Mouse (Mus musculus): ENCODE data around the gene Slc15a1. TPM values are rescaled to one million over a fixed set of nuclear protein-coding genes. Genes with fewer than 3 reads are reported as not detected.

Gene Slc15a1
- polyA plus RNA-seq, 1 experiment from 2014 or later = not detected

GRCm38 (mm10) chr14:121464318-121464717 is 40.7 kb downstream of the Slc15a1 start:
- no peak overlapping the region for H3K27ac ChIP-seq (ENCODE audit: low read depth, low read length)
- no peak overlapping the region for H3K9ac ChIP-seq (ENCODE audit: low read depth, low read length)
- H3K4me1 ChIP-seq (replicated peaks; ENCODE audit: control insufficient read depth, insufficient read depth, low read length) = no peaks in the 10 kb centered on the region
- no peak overlapping the region for H3K4me2 ChIP-seq
- ATAC-seq (replicated peaks; ENCODE audit: low FRiP score) = no peak
- H3K27me3 ChIP-seq (replicated peaks; ENCODE audit: control insufficient read depth, insufficient read depth, low read length) = no peaks in the 10 kb centered on the region
- no peak overlapping the region for H3K4me3 ChIP-seq (ENCODE audit: low read depth, low read length)
- 78% methylated on average over 2 of the region's 2 CpGs for WGBS
- no peak for DNase-seq (ENCODE audit: low spot score)
- no peaks in the 10 kb centered on the region for H3K9me3 ChIP-seq (ENCODE audit: control insufficient read depth, low read length)
- H3K36me3 ChIP-seq (ENCODE audit: control insufficient read depth, insufficient read depth, low read length) = no peaks in the 10 kb centered on the region

- H3K27me3 ChIP-seq (replicated peaks; ENCODE audit: control insufficient read depth, insufficient read depth, low read length) = no peaks in the 10 kb centered on the region
- H3K36me3 ChIP-seq (ENCODE audit: control insufficient read depth, insufficient read depth, low read length) = no peaks in the 10 kb centered on the region
- no peak overlapping the region for H3K4me2 ChIP-seq
- H3K9ac ChIP-seq (ENCODE audit: low read depth, low read length) = no peak overlapping the region
- no peak overlapping the region for H3K27ac ChIP-seq (ENCODE audit: low read depth, low read length)
- no peaks in the 10 kb centered on the region for H3K4me1 ChIP-seq (replicated peaks; ENCODE audit: control insufficient read depth, insufficient read depth, low read length)
- no peaks in the 10 kb centered on the region for H3K9me3 ChIP-seq (ENCODE audit: control insufficient read depth, low read length)
- no peak overlapping the region for H3K4me3 ChIP-seq (ENCODE audit: low read depth, low read length)
- 76% methylated on average over 5 of the region's 5 CpGs for WGBS
- no peak for ATAC-seq (replicated peaks; ENCODE audit: low FRiP score)
- DNase-seq (ENCODE audit: low spot score) = no peak
These were observed 42.3 kb downstream of the Slc15a1 start for GRCm38 (mm10) chr14:121462756-121463155.

- H3K27ac ChIP-seq (ENCODE audit: low read depth, low read length) = no peak overlapping the region
- no peak overlapping the region for H3K9ac ChIP-seq (ENCODE audit: low read depth, low read length)
- ATAC-seq (replicated peaks; ENCODE audit: low FRiP score) (no peak), DNase-seq (ENCODE audit: low spot score) (no peak)
- no peak overlapping the region for H3K4me3 ChIP-seq (ENCODE audit: low read depth, low read length)
- H3K4me1 ChIP-seq (replicated peaks; ENCODE audit: control insufficient read depth, insufficient read depth, low read length) = no peaks in the 10 kb centered on the region
- H3K36me3 ChIP-seq (ENCODE audit: control insufficient read depth, insufficient read depth, low read length) = no peaks in the 10 kb centered on the region
- no peak overlapping the region for H3K4me2 ChIP-seq
- no peaks in the 10 kb centered on the region for H3K9me3 ChIP-seq (ENCODE audit: control insufficient read depth, low read length)
- H3K27me3 ChIP-seq (replicated peaks; ENCODE audit: control insufficient read depth, insufficient read depth, low read length) = no peaks in the 10 kb centered on the region
- 66% methylated on average over 3 of the region's 3 CpGs for WGBS
These were observed 44.1 kb downstream of the Slc15a1 start for GRCm38 (mm10) chr14:121460966-121461365.

- no peaks in the 10 kb centered on the region for H3K9me3 ChIP-seq (ENCODE audit: control insufficient read depth, low read length)
- no peak overlapping the region for H3K9ac ChIP-seq (ENCODE audit: low read depth, low read length)
- no peak for ATAC-seq (replicated peaks; ENCODE audit: low FRiP score)
- H3K4me2 ChIP-seq = no peak overlapping the region
- no peaks in the 10 kb centered on the region for H3K36me3 ChIP-seq (ENCODE audit: control insufficient read depth, insufficient read depth, low read length)
- no peak overlapping the region for H3K4me3 ChIP-seq (ENCODE audit: low read depth, low read length)
- no peak overlapping the region for H3K27ac ChIP-seq (ENCODE audit: low read depth, low read length)
- no peaks in the 10 kb centered on the region for H3K4me1 ChIP-seq (replicated peaks; ENCODE audit: control insufficient read depth, insufficient read depth, low read length)
- no peaks in the 10 kb centered on the region for H3K27me3 ChIP-seq (replicated peaks; ENCODE audit: control insufficient read depth, insufficient read depth, low read length)
- 70% methylated on average over 1 of the region's 1 CpGs for WGBS
- DNase-seq (ENCODE audit: low spot score) = no peak
These were observed 46.5 kb downstream of the Slc15a1 start for GRCm38 (mm10) chr14:121458521-121458920.

- Histone ChIP-seq H3K4me2 (no peak overlapping the region), H3K4me3 (ENCODE audit: low read depth, low read length) (no peak overlapping the region), H3K27ac (ENCODE audit: low read depth, low read length) (no peak overlapping the region), H3K36me3 (ENCODE audit: control insufficient read depth, insufficient read depth, low read length) (no peaks in the 10 kb centered on the region), H3K9me3 (ENCODE audit: control insufficient read depth, low read length) (no peaks in the 10 kb centered on the region), H3K4me1 (replicated peaks; ENCODE audit: control insufficient read depth, insufficient read depth, low read length) (no peaks in the 10 kb centered on the region), H3K9ac (ENCODE audit: low read depth, low read length) (no peak overlapping the region), H3K27me3 (replicated peaks; ENCODE audit: control insufficient read depth, insufficient read depth, low read length) (no peaks in the 10 kb centered on the region)
- no peak for ATAC-seq (replicated peaks; ENCODE audit: low FRiP score)
- 72% methylated on average over 6 of the region's 6 CpGs for WGBS
- no peak for DNase-seq (ENCODE audit: low spot score)
These were observed 47.5 kb downstream of the Slc15a1 start for GRCm38 (mm10) chr14:121457536-121457935.

GRCm38 (mm10) chr14:121456416-121457285 is 48.4 kb downstream of the Slc15a1 start:
- no peak overlapping the region for H3K4me2 ChIP-seq
- no peaks in the 10 kb centered on the region for H3K4me1 ChIP-seq (replicated peaks; ENCODE audit: control insufficient read depth, insufficient read depth, low read length)
- no peaks in the 10 kb centered on the region for H3K9me3 ChIP-seq (ENCODE audit: control insufficient read depth, low read length)
- no peaks in the 10 kb centered on the region for H3K27me3 ChIP-seq (replicated peaks; ENCODE audit: control insufficient read depth, insufficient read depth, low read length)
- H3K36me3 ChIP-seq (ENCODE audit: control insufficient read depth, insufficient read depth, low read length) = no peaks in the 10 kb centered on the region
- no peak overlapping the region for H3K27ac ChIP-seq (ENCODE audit: low read depth, low read length)
- H3K4me3 ChIP-seq (ENCODE audit: low read depth, low read length) = no peak overlapping the region
- ATAC-seq (replicated peaks; ENCODE audit: low FRiP score) (peak; percentile 14; the same call in 1 of the 2 replicates), DNase-seq (ENCODE audit: low spot score) (no peak)
- 73% methylated on average over 11 of the region's 11 CpGs for WGBS
- no peak overlapping the region for H3K9ac ChIP-seq (ENCODE audit: low read depth, low read length)

- Histone ChIP-seq H3K4me3 (ENCODE audit: low read depth, low read length) (no peak overlapping the region), H3K9ac (ENCODE audit: low read depth, low read length) (no peak overlapping the region), H3K9me3 (ENCODE audit: control insufficient read depth, low read length) (no peaks in the 10 kb centered on the region), H3K4me2 (no peak overlapping the region), H3K36me3 (ENCODE audit: control insufficient read depth, insufficient read depth, low read length) (no peaks in the 10 kb centered on the region), H3K27ac (ENCODE audit: low read depth, low read length) (no peak overlapping the region), H3K4me1 (replicated peaks; ENCODE audit: control insufficient read depth, insufficient read depth, low read length) (no peaks in the 10 kb centered on the region), H3K27me3 (replicated peaks; ENCODE audit: control insufficient read depth, insufficient read depth, low read length) (no peaks in the 10 kb centered on the region)
- 68% methylated on average over 15 of the region's 15 CpGs for WGBS
- no peak for ATAC-seq (replicated peaks; ENCODE audit: low FRiP score)
- no peak for DNase-seq (ENCODE audit: low spot score)
These were observed 49.1 kb downstream of the Slc15a1 start for GRCm38 (mm10) chr14:121455976-121456375.

- H3K4me3 ChIP-seq (ENCODE audit: low read depth, low read length) = no peak overlapping the region
- no peak overlapping the region for H3K9ac ChIP-seq (ENCODE audit: low read depth, low read length)
- peaks cover 3% of the 10 kb centered on the region; the same call in 1 of the 2 replicates for H3K4me1 ChIP-seq (replicated peaks; ENCODE audit: control insufficient read depth, insufficient read depth, low read length)
- no peak for DNase-seq (ENCODE audit: low spot score)
- 6% methylated on average over 6 of the region's 6 CpGs for whole genome bisulfite sequencing
- H3K27ac ChIP-seq (ENCODE audit: low read depth, low read length) = no peak overlapping the region
- no peak overlapping the region for H3K4me2 ChIP-seq
- ATAC-seq (replicated peaks; ENCODE audit: low FRiP score) = no peak
- no peaks in the 10 kb centered on the region for H3K9me3 ChIP-seq (ENCODE audit: control insufficient read depth, low read length)
- no peaks in the 10 kb centered on the region for H3K36me3 ChIP-seq (ENCODE audit: control insufficient read depth, insufficient read depth, low read length)
- no peaks in the 10 kb centered on the region for H3K27me3 ChIP-seq (replicated peaks; ENCODE audit: control insufficient read depth, insufficient read depth, low read length)
These were observed 49.5 kb downstream of the Slc15a1 start for GRCm38 (mm10) chr14:121455527-121455926.

GRCm38 (mm10) chr14:121453130-121453529 is 51.9 kb downstream of the Slc15a1 start:
- ATAC-seq (replicated peaks; ENCODE audit: low FRiP score) (no peak), DNase-seq (ENCODE audit: low spot score) (no peak)
- no peak overlapping the region for H3K4me3 ChIP-seq (ENCODE audit: low read depth, low read length)
- no peaks in the 10 kb centered on the region for H3K27me3 ChIP-seq (replicated peaks; ENCODE audit: control insufficient read depth, insufficient read depth, low read length)
- H3K36me3 ChIP-seq (ENCODE audit: control insufficient read depth, insufficient read depth, low read length) = no peaks in the 10 kb centered on the region
- H3K9ac ChIP-seq (ENCODE audit: low read depth, low read length) = no peak overlapping the region
- WGBS = 50% methylated on average over 3 of the region's 3 CpGs
- H3K9me3 ChIP-seq (ENCODE audit: control insufficient read depth, low read length) = no peaks in the 10 kb centered on the region
- peaks cover 3% of the 10 kb centered on the region; the same call in 1 of the 2 replicates for H3K4me1 ChIP-seq (replicated peaks; ENCODE audit: control insufficient read depth, insufficient read depth, low read length)
- no peak overlapping the region for H3K27ac ChIP-seq (ENCODE audit: low read depth, low read length)
- H3K4me2 ChIP-seq = no peak overlapping the region
